Mouse (Mus musculus) forebrain, postnatal 0 days (tissue): ENCODE results near the gene Rln3. TPM values are rescaled to one million over a fixed set of nuclear protein-coding genes. Genes with fewer than 3 reads are reported as not detected.

Experiments
- ATAC-seq: fragments of 200-750 bp; cut with Nextera tagmentation; 2 replicates; pipeline ENCODE4 v1.8.0; 2017; ENCODE audit warnings: mild to moderate bottlenecking, moderate library complexity
- DNase-seq: peaks from one replicate; pipeline ENCODE4 v3.0.0-alpha.2; 2015
- H3K27ac ChIP-seq: fragments of 300-500 bp; sonication (generic); 2 replicates; pipeline ENCODE4 v1.5.1; 2014; ENCODE audit warnings: low read depth, mild to moderate bottlenecking, antibody characterized with exemption, low read length, moderate library complexity, mixed read lengths
- H3K27me3 ChIP-seq: fragments of 300-500 bp; sonication (generic); 2 replicates; pipeline ENCODE4 v1.6.1; 2014; ENCODE audit warnings: mild to moderate bottlenecking, low read length, mixed read lengths; ENCODE audit not compliant: insufficient read depth
- H3K36me3 ChIP-seq: fragments of 300-500 bp; sonication (generic); 2 replicates; pipeline ENCODE4 v1.6.1; 2014; ENCODE audit warnings: mild to moderate bottlenecking, moderate library complexity; ENCODE audit not compliant: insufficient read depth
- H3K4me1 ChIP-seq: fragments of 300-500 bp; sonication (generic); 2 replicates; pipeline ENCODE4 v1.6.1; 2014; ENCODE audit warnings: antibody characterized with exemption; ENCODE audit not compliant: insufficient read depth
- H3K4me2 ChIP-seq: fragments of 300-500 bp; sonication (generic); 2 replicates; pipeline ENCODE4 v1.6.1; 2014; ENCODE audit warnings: low read depth, mild to moderate bottlenecking, moderate library complexity
- H3K4me3 ChIP-seq: fragments of 300-500 bp; sonication (generic); 2 replicates; pipeline ENCODE4 v1.5.1; 2014; ENCODE audit warnings: low read depth, low read length, mixed read lengths
- H3K9ac ChIP-seq: fragments of 300-500 bp; sonication (generic); 2 replicates; pipeline ENCODE4 v1.6.1; 2014; ENCODE audit warnings: mild to moderate bottlenecking
- H3K9me3 ChIP-seq: fragments of 300-500 bp; sonication (generic); 2 replicates; pipeline ENCODE4 v1.6.1; 2016; ENCODE audit warnings: low read length
- CTCF ChIP-seq: sonication (generic); IDR thresholded peaks from 2 replicates; pipeline ENCODE4 v1.5.1; 2016; ENCODE audit warnings: antibody characterized with exemption, control low read depth, low read depth
- WGBS: fragments of 180-500 bp; shearing (Covaris S2); extraction: QIAGEN DNeasy Blood & Tissue Kit; methylation state at CpG from one replicate; pipeline ENCODE4 v1.1.7; 2014; 5-methylcytosine and 5-hydroxymethylcytosine counted together
- polyA plus RNA-seq: library from polyadenylated mRNA; unstranded; fragments of >200 nt; fragmentation: Nextera tagmentation; extraction: Ambion mirVana; gene quantifications from 2 replicates; pipeline ENCODE4 v1.2.1, GENCODE M21; 2015
- total RNA-seq: library from RNA; depleted of rRNA; stranded (reverse); fragments of >200 nt; gene quantifications from 2 replicates; pipeline ENCODE4 v1.2.3, GENCODE M21; 2014

The Rln3 gene
- total and polyA plus RNA-seq, 2 experiments from 2014 or later = 0.33 TPM; not detected in 1

GRCm38 (mm10) chr8:84066291-84066930 is 21.6 kb upstream of the Rln3 start, which contains the start of gene Rfx1:
Gene Rfx1, plus strand, starts transcription at chr8:84066834.
- WGBS = 2% methylated on average over 51 of the region's 51 CpGs
- Histone ChIP-seq H3K36me3 (no peaks in the 10 kb centered on the region), H3K9me3 (no peaks in the 10 kb centered on the region), H3K27ac (peak within 1 kb of the TSS; percentile 93), H3K4me2 (peak within 1 kb of the TSS; percentile 71), H3K27me3 (no peaks in the 10 kb centered on the region), H3K4me1 (0 out of 2 replicates have a peak, but pooled peaks cover 15% of the 10 kb centered on the region), H3K4me3 (peak within 1 kb of the TSS; percentile 98), H3K9ac (peak within 1 kb of the TSS; percentile 84)
- TF ChIP-seq CTCF = no peak
- DNase-seq (peak; percentile 100), ATAC-seq (peak; percentile 96)

- ATAC-seq (no peak), DNase-seq (no peak)
- H3K4me1 ChIP-seq = 0 out of 2 replicates have a peak, but pooled peaks cover 8% of the 10 kb centered on the region
- WGBS = 24% methylated on average over 5 of the region's 5 CpGs
- H3K27me3 ChIP-seq = no peaks in the 10 kb centered on the region
- no peaks in the 10 kb centered on the region for H3K9me3 ChIP-seq
- TF ChIP-seq CTCF = no peak
- peak overlapping the region; percentile 48 for H3K9ac ChIP-seq
- H3K4me2 ChIP-seq = peak overlapping the region; percentile 71
- peak overlapping the region; percentile 69 for H3K27ac ChIP-seq
- no peaks in the 10 kb centered on the region for H3K36me3 ChIP-seq
- peak overlapping the region; percentile 48 for H3K4me3 ChIP-seq
Observed at GRCm38 (mm10) chr8:84065457-84066072, 20.8 kb upstream of the Rln3 start.

- TF ChIP-seq CTCF = no peak
- Histone ChIP-seq H3K4me1 (0 out of 2 replicates have a peak, but pooled peaks cover 4% of the 10 kb centered on the region), H3K9ac (peak within 1 kb of the TSS; percentile 48), H3K4me3 (peak within 1 kb of the TSS; percentile 48), H3K4me2 (peak within 1 kb of the TSS; percentile 71), H3K36me3 (no peaks in the 10 kb centered on the region), H3K27ac (peak within 1 kb of the TSS; percentile 69), H3K27me3 (no peaks in the 10 kb centered on the region), H3K9me3 (no peaks in the 10 kb centered on the region)
- DNase-seq (no peak), ATAC-seq (no peak)
- 92% methylated on average over 1 of the region's 1 CpGs for WGBS
Observed at GRCm38 (mm10) chr8:84065037-84065436, 20.2 kb upstream of the Rln3 start, which contains the start of gene Gm10643. Gene Gm10643, minus strand, starts transcription at chr8:84065137.

- Histone ChIP-seq H3K4me3 (no peak overlapping the region), H3K27ac (no peak overlapping the region), H3K4me1 (0 out of 2 replicates have a peak, but pooled peaks cover 3% of the 10 kb centered on the region), H3K27me3 (no peaks in the 10 kb centered on the region), H3K4me2 (no peak overlapping the region), H3K9me3 (no peaks in the 10 kb centered on the region), H3K36me3 (no peaks in the 10 kb centered on the region), H3K9ac (no peak overlapping the region)
- no peak for TF ChIP-seq CTCF
- ATAC-seq (no peak), DNase-seq (no peak)
- 71% methylated on average over 8 of the region's 8 CpGs for WGBS
Observed at GRCm38 (mm10) chr8:84063861-84064610, 19.2 kb upstream of the Rln3 start.

- 88% methylated on average over 2 of the region's 2 CpGs for WGBS
- no peaks in the 10 kb centered on the region for H3K36me3 ChIP-seq
- no peak overlapping the region for H3K4me2 ChIP-seq
- no peak overlapping the region for H3K4me3 ChIP-seq
- DNase-seq (no peak), ATAC-seq (no peak)
- H3K27me3 ChIP-seq = no peaks in the 10 kb centered on the region
- H3K4me1 ChIP-seq = no peaks in the 10 kb centered on the region
- no peak for TF ChIP-seq CTCF
- no peak overlapping the region for H3K27ac ChIP-seq
- no peaks in the 10 kb centered on the region for H3K9me3 ChIP-seq
- no peak overlapping the region for H3K9ac ChIP-seq
Observed at GRCm38 (mm10) chr8:84060245-84060644, 15.4 kb upstream of the Rln3 start.

GRCm38 (mm10) chr8:84059226-84059625 is 14.4 kb upstream of the Rln3 start:
- Histone ChIP-seq H3K4me1 (no peaks in the 10 kb centered on the region), H3K9ac (no peak overlapping the region), H3K36me3 (no peaks in the 10 kb centered on the region), H3K4me2 (no peak overlapping the region), H3K27ac (no peak overlapping the region), H3K27me3 (no peaks in the 10 kb centered on the region), H3K4me3 (no peak overlapping the region), H3K9me3 (no peaks in the 10 kb centered on the region)
- TF ChIP-seq CTCF = no peak
- DNase-seq (no peak), ATAC-seq (no peak)
- 96% methylated on average over 2 of the region's 2 CpGs for WGBS
